Mouse (Mus musculus) cortical plate, adult 2 months (tissue): ENCODE measurements around the gene Ckap4.

Experiments used
- CTCF ChIP-seq: fragments of 200-500 bp; IDR thresholded peaks from 2 replicates; pipeline ENCODE4 v1.5.1; 2011; ENCODE audit warnings: mild to moderate bottlenecking, control low read depth, low read length; ENCODE audit not compliant: insufficient read depth; ENCODE audit errors: extremely low read depth
- POLR2A ChIP-seq: fragments of 200-500 bp; IDR thresholded peaks from 2 replicates; pipeline ENCODE4 v1.6.1; 2011; ENCODE audit warnings: mild to moderate bottlenecking, low read length, control low read depth; ENCODE audit not compliant: insufficient read depth; ENCODE audit errors: extremely low read depth

- TF ChIP-seq CTCF, result no peak
- TF ChIP-seq POLR2A, result no peak
These were observed 16.0 kb upstream of the Ckap4 start for GRCm38 (mm10) chr10:84549920-84550293.
